Comparison of ENCODE assay signal across 9 mouse cellular contexts in genomic region chr11:106271794-106272643, GRCm38 (mm10). TPM values are rescaled to one million over a fixed set of nuclear protein-coding genes. Genes with fewer than 3 reads are reported as not detected.
A peak's percentile ranks its signal among the peaks of the same experiment; 100 is the strongest.
DNase-seq lines count a peak whose midpoint lies in the region; ATAC-seq and TF ChIP-seq lines count a peak whose summit lies in the region.
"Had no signal": no experiment of that assay in that cellular context is flagged by ENCODE, and none has a peak within 500 bp of the region (broad histone marks: within the 10 kb centered on the region; RNA-seq: fewer than 3 reads in every experiment).

No protein-coding gene starts in this region.

- peak overlapping the region; percentile 98 for H3K9ac ChIP-seq in heart, embryonic 14.5 days (ENCODE audit: low read length)

- 1% methylated on average over 41 of the region's 41 CpGs for WGBS in heart, embryonic 14.5 days

- peaks cover 11 to 30% of the 10 kb centered on the region in 2 experiments for H3K4me1 ChIP-seq in heart, embryonic 14.5 days (ENCODE audit: control insufficient read depth in 2 of 2, insufficient read depth in 2 of 2, low read length in 2 of 2)
- peaks cover 79% of the 10 kb centered on the region for H3K4me1 ChIP-seq in megakaryocyte, embryonic 14.5 days
- peaks cover 34% of the 10 kb centered on the region for H3K4me1 ChIP-seq in testis, adult 2 months (ENCODE audit: control insufficient read depth, insufficient read depth, low read length)

- H3K4me3 ChIP-seq in heart, embryonic 14.5 days (ENCODE audit: control insufficient read depth in 1 of 2, insufficient read depth in 1 of 2, low read depth in 1 of 2, low read length in 2 of 2): peak overlapping the region; percentile 96 to 97
- peak overlapping the region; percentile 96 for H3K4me3 ChIP-seq in megakaryocyte, embryonic 14.5 days (replicated peaks)
- H3K4me3 ChIP-seq in testis, adult 2 months (ENCODE audit: control insufficient read depth, low read depth, low read length): peak overlapping the region; percentile 92

- H3K9me3 ChIP-seq in heart, embryonic 14.5 days (ENCODE audit: control insufficient read depth, low read length): no peaks in the 10 kb centered on the region
- H3K9me3 ChIP-seq in megakaryocyte, embryonic 14.5 days: no peaks in the 10 kb centered on the region

- H3K27me3 ChIP-seq in heart, embryonic 14.5 days (ENCODE audit: control insufficient read depth, insufficient read depth, low read length): no peaks in the 10 kb centered on the region
- no peaks in the 10 kb centered on the region for H3K27me3 ChIP-seq in megakaryocyte, embryonic 14.5 days (replicated peaks)
- H3K27me3 ChIP-seq in testis, adult 2 months (ENCODE audit: control insufficient read depth, insufficient read depth, low read length): no peaks in the 10 kb centered on the region

- peak; percentile 52 to 61 for DNase-seq in spleen, adult 18-20 months
- no peak for DNase-seq in spleen, adult 12 weeks (ENCODE audit: low spot score)
- DNase-seq in cerebellum, postnatal 14 days: peak; percentile 60 to 63
- DNase-seq in kidney, postnatal 4 days: peak; percentile 64 to 77
- no peak for DNase-seq in layer of hippocampus, postnatal 14 days (ENCODE audit: low spot score in 2 of 2)

- peak; percentile 28; the same call in 1 of the 2 replicates for ATAC-seq in heart, embryonic 14.5 days (ENCODE audit: insufficient number of reproducible peaks, insufficient read depth, low FRiP score, low read depth)

- no peak; the same call in none of the 2 replicates for TF ChIP-seq POLR2A in testis, adult 2 months (IDR thresholded peaks at IDR 0.05; ENCODE audit: control insufficient read depth, low read depth, low read length)

- peak overlapping the region; percentile 75 for H3K4me2 ChIP-seq in heart, embryonic 14.5 days (ENCODE audit: low read length)

- peaks cover 11% of the 10 kb centered on the region for H3K36me3 ChIP-seq in heart, embryonic 14.5 days (ENCODE audit: control insufficient read depth, insufficient read depth, low read length)
- peaks cover 25% of the 10 kb centered on the region for H3K36me3 ChIP-seq in megakaryocyte, embryonic 14.5 days (replicated peaks; ENCODE audit: low read length)
- H3K36me3 ChIP-seq in testis, adult 2 months (ENCODE audit: control insufficient read depth, insufficient read depth, low read length): no peaks in the 10 kb centered on the region

- TF ChIP-seq CTCF in testis, adult 2 months (IDR thresholded peaks at IDR 0.05; ENCODE audit: control insufficient read depth, insufficient read depth, insufficient replicate concordance, low read depth, low read length): no peak

- peak overlapping the region; percentile 80 to 93 for H3K27ac ChIP-seq in heart, embryonic 14.5 days (replicated peaks in 1 of 2; ENCODE audit: control insufficient read depth in 1 of 2, insufficient read depth in 1 of 2, low read depth in 2 of 2, low read length in 2 of 2)
- H3K27ac ChIP-seq in testis, adult 2 months (ENCODE audit: control insufficient read depth, insufficient read depth, low read depth, low read length): peak overlapping the region; percentile 97

RNA-seq across cellular contexts. Expression of gene Smarcd2, which starts 0.8 kb away (rescaled TPM):
- 18.1 and 22.9 TPM in 2 replicates for polyA plus RNA-seq in heart, embryonic 14.5 days (2014; fragmentation: Nextera tagmentation; extraction: Ambion mirVana)
- 51.3 and 84.6 TPM in 2 replicates for polyA plus RNA-seq in megakaryocyte, embryonic 14.5 days (2012; ENCODE audit: insufficient read depth, low replicate concordance)
- polyA plus RNA-seq in testis, adult 2 months (2012; rRNA removed): 74.7 and 74.9 TPM in 2 replicates
- 10 to 100 TPM; 23.8 to 24.0 TPM for total RNA-seq in layer of hippocampus, postnatal 14 days (2021)

RNA-seq across cellular contexts. Expression of gene Tcam1, which starts 4.5 kb away (rescaled TPM):
- 0.05 and 0.07 TPM in 2 replicates for polyA plus RNA-seq in heart, embryonic 14.5 days (2014; fragmentation: Nextera tagmentation; extraction: Ambion mirVana)
- not detected in 2 replicates for polyA plus RNA-seq in megakaryocyte, embryonic 14.5 days (2012; ENCODE audit: insufficient read depth, low replicate concordance)
- polyA plus RNA-seq in testis, adult 2 months (2012; rRNA removed): 92.3 and 97.5 TPM in 2 replicates
- under 1 TPM; 0.21 to 0.29 TPM for total RNA-seq in layer of hippocampus, postnatal 14 days (2021)
- total RNA-seq: neutrophil, adult 5-6 weeks had no signal

RNA-seq across cellular contexts. Expression of gene Psmc5, which starts 16.1 kb away (rescaled TPM):
- 200 and 207 TPM in 2 replicates for polyA plus RNA-seq in heart, embryonic 14.5 days (2014; fragmentation: Nextera tagmentation; extraction: Ambion mirVana)
- 1.8 and 34.7 TPM in 2 replicates for polyA plus RNA-seq in megakaryocyte, embryonic 14.5 days (2012; ENCODE audit: insufficient read depth, low replicate concordance)
- 81.2 and 90.9 TPM in 2 replicates for polyA plus RNA-seq in testis, adult 2 months (2012; rRNA removed)
- 100 to 1,000 TPM; 137 to 141 TPM for total RNA-seq in layer of hippocampus, postnatal 14 days (2021)

RNA-seq across cellular contexts. Expression of gene Ftsj3, which starts 16.1 kb away (rescaled TPM):
- 31.7 and 34.1 TPM in 2 replicates for polyA plus RNA-seq in heart, embryonic 14.5 days (2014; fragmentation: Nextera tagmentation; extraction: Ambion mirVana)
- polyA plus RNA-seq in megakaryocyte, embryonic 14.5 days (2012; ENCODE audit: insufficient read depth, low replicate concordance): 6.7 TPM in 1 of 2 replicates, not detected in the other
- polyA plus RNA-seq in testis, adult 2 months (2012; rRNA removed): 16.0 and 17.2 TPM in 2 replicates
- total RNA-seq in layer of hippocampus, postnatal 14 days (2021): 10 to 100 TPM; 31.0 to 36.6 TPM

RNA-seq across cellular contexts. Expression of gene Gh, which starts 29.6 kb away (rescaled TPM):
- not detected in 2 replicates for polyA plus RNA-seq in heart, embryonic 14.5 days (2014; fragmentation: Nextera tagmentation; extraction: Ambion mirVana)
- not detected in 2 replicates for polyA plus RNA-seq in megakaryocyte, embryonic 14.5 days (2012; ENCODE audit: insufficient read depth, low replicate concordance)
- not detected in 2 replicates for polyA plus RNA-seq in testis, adult 2 months (2012; rRNA removed)
- not detected for total RNA-seq in layer of hippocampus, postnatal 14 days (2021)

Comparison
In these comparisons a context has a peak if more than half of its experiments do, and no peak if none do; other contexts are left out.
1. DNase-seq: peak in spleen, adult 18-20 months (2 of 2), cerebellum, postnatal 14 days (2 of 2) and kidney, postnatal 4 days (2 of 2); none in spleen, adult 12 weeks (single experiment) and layer of hippocampus, postnatal 14 days (0 of 2).
2. RNA of gene Tcam1, which starts 4.5 kb away (polyA plus RNA-seq): 92.3 to 97.5 TPM in testis, adult 2 months; 0.05 to 0.07 TPM in heart, embryonic 14.5 days and not detected in megakaryocyte, embryonic 14.5 days; every median in the first group is over 10 times any median in the second.
3. Peak in every context shown above with its lines, with median percentiles within 50 percentile points of each other: H3K4me3 ChIP-seq.